Mouse (Mus musculus): ENCODE results near the gene Gda. TPM values are rescaled to one million over a fixed set of nuclear protein-coding genes. Genes with fewer than 3 reads are reported as not detected.

Gene Gda
- polyA plus RNA-seq, 1 experiment from 2014 or later: not detected

DNA sequence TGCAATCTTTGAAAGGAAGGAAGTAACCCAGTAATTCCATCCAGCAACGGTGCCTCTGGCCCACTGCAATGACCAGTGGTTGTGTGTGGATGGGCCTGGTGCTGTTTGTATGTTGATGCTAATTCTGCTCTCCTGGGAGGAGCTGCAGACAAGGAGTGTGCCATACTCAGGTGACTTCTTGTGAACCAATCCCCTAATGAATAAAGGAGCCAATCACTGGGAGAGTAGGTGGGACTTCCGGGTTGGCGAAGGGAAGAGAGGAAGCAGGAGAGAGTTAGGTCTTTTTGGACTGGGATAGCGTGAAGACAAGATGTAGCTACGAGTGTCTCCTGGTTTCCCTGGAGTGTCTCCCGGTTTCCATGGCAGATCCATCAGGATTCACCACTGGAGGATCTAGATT is 126.6 kb downstream of the Gda start:
- Histone ChIP-seq H3K4me1 (no peaks in the 10 kb centered on the region), H3K36me3 (no peaks in the 10 kb centered on the region), H3K27me3 (ENCODE audit: low read depth, poor library complexity, severe bottlenecking) (no peaks in the 10 kb centered on the region), H3K27ac (no peak overlapping the region), H3K9me3 (replicated peaks) (no peaks in the 10 kb centered on the region), H3K4me3 (no peak overlapping the region)
- 92% methylated on average over 6 of the region's 6 CpGs for WGBS
- DNase-seq (ENCODE audit: low spot score): no peak

Other genes with a start within 250 kb of the Gda start
- gene Zfand5, start 201.2 kb downstream of the Gda start, polyA plus RNA-seq (2016; fragmentation: Nextera tagmentation; extraction: Ambion mirVana): 82.5 and 92.6 TPM in 2 replicates
- gene 1110059E24Rik, start 179.5 kb upstream of the Gda start, polyA plus RNA-seq (2016; fragmentation: Nextera tagmentation; extraction: Ambion mirVana): 76.9 and 78.0 TPM in 2 replicates
- 23.8 and 28.8 TPM in 2 replicates for gene Abhd17b, start 179.7 kb upstream of the Gda start, polyA plus RNA-seq (2016; fragmentation: Nextera tagmentation; extraction: Ambion mirVana)